19 mouse cellular contexts compared by ENCODE assay signal in the genomic region with DNA sequence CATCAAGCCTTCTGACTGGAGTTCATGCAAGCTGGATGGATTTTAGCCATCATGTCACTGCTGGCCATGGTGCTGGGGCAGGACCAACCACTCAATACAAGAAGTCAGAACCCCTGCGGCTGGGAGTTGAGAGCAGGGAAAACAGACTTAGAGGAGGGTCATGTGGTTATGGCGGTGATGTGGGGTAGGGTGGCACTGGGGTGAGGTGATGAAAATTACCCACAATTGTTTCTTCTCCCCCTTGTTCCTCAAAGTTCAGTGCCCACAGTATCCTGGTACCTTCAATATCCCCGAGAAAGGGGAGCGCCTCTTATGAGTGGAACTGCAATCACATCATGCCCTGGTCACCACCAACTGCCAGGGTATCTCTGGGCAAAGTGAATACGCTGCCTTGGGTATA.
"Had no signal": no experiment of that assay in that cellular context is flagged by ENCODE, and none has a peak within 500 bp of the region (broad histone marks: within the 10 kb centered on the region; RNA-seq: fewer than 3 reads in every experiment).

No protein-coding gene starts in this region.

- ATAC-seq: intestine, postnatal 0 days; midbrain, embryonic 15.5 days had no signal

- H3K9ac ChIP-seq: liver, embryonic 14.5 days; lung, embryonic 15.5 days; midbrain, embryonic 12.5 days; midbrain, embryonic 15.5 days; neural tube, embryonic 12.5 days; neural tube, embryonic 15.5 days had no signal

- H3K4me1 ChIP-seq: lung, embryonic 15.5 days had no signal

- H3K27ac ChIP-seq: kidney, postnatal 0 days; left cerebral cortex, adult 2 months; liver, embryonic 14.5 days; lung, embryonic 15.5 days; midbrain, embryonic 12.5 days; midbrain, embryonic 15.5 days; neural tube, embryonic 12.5 days; neural tube, embryonic 15.5 days had no signal

- H3K9me3 ChIP-seq: lung, embryonic 15.5 days; midbrain, embryonic 12.5 days; midbrain, embryonic 15.5 days; neural tube, embryonic 12.5 days; neural tube, embryonic 15.5 days had no signal

- H3K4me3 ChIP-seq: left cerebral cortex, adult 2 months; lung, embryonic 15.5 days; midbrain, embryonic 12.5 days; midbrain, embryonic 15.5 days; neural tube, embryonic 12.5 days; neural tube, embryonic 15.5 days had no signal

- H3K36me3 ChIP-seq: lung, embryonic 15.5 days; midbrain, embryonic 12.5 days; midbrain, embryonic 15.5 days; neural tube, embryonic 12.5 days; neural tube, embryonic 15.5 days had no signal

- DNase-seq: kidney, adult 2 months; kidney, postnatal 25 days; layer of hippocampus, postnatal 36 days; lung, adult 18-20 months; lung, postnatal 10 days; lung, postnatal 36 days; retina, postnatal 1 day; right cerebral cortex, postnatal 25 days; thymus, postnatal 36 days had no signal

- H3K27me3 ChIP-seq: lung, embryonic 15.5 days; midbrain, embryonic 12.5 days; midbrain, embryonic 15.5 days; neural tube, embryonic 12.5 days; neural tube, embryonic 15.5 days had no signal

- H3K4me2 ChIP-seq: liver, embryonic 11.5 days; lung, embryonic 15.5 days; midbrain, embryonic 12.5 days; midbrain, embryonic 15.5 days; neural tube, embryonic 12.5 days; neural tube, embryonic 15.5 days had no signal
